Mouse (Mus musculus) left cerebral cortex, postnatal 14 days (tissue): ENCODE measurements around the gene Kctd13. TPM values are rescaled to one million over a fixed set of nuclear protein-coding genes. Genes with fewer than 3 reads are reported as not detected.
"Not testable (repeated sequence)": the region's sequence is repeated elsewhere in the genome, so short reads cannot be mapped to it uniquely, and the experiment has no call there.

Experiments
- DNase-seq, 2 experiments: peaks; one replicate each; pipeline ENCODE4 v3.0.0; 2021 to 2022; ENCODE audit warnings: low spot score in 2 of 2, mixed read lengths in 1 of 2
- intact Hi-C: fragments of 180-260 bp; cut with DNase I; formaldehyde crosslinking; loops from one replicate; pipeline ENCODE4 v1.15.1; 2025
- long read RNA-seq, 2 experiments: library from polyadenylated mRNA; stranded (forward); transcript quantifications; one replicate each; pipeline ENCODE4 v2.0.0; 2021
- total RNA-seq, 2 experiments: library from RNA; stranded (reverse); gene quantifications; 2 replicates each; pipeline ENCODE4 v1.2.3; 2021

The Kctd13 gene
- 100 to 1,000 TPM; 144 to 151 TPM for total RNA-seq
- long read RNA-seq, experiment 1, transcript Kctd13-201 (6 exons, 1,676 nt): major isoform, 448 of 479 reads
- long read RNA-seq, experiment 1, transcript Kctd13-202 (2 exons, 378 nt): minor isoform, 8 of 479 reads
- long read RNA-seq, experiment 1, partial matches to known transcripts: 9 of 479 reads
- long read RNA-seq, experiment 1, other reads (novel, unspliced or antisense): 14 of 479 reads
- long read RNA-seq, experiment 2, transcript Kctd13-201 (6 exons, 1,676 nt): major isoform, 352 of 379 reads
- long read RNA-seq, experiment 2, partial matches to known transcripts: 12 of 379 reads
- long read RNA-seq, experiment 2, other reads (novel, unspliced or antisense): 11 of 379 reads

DNA sequence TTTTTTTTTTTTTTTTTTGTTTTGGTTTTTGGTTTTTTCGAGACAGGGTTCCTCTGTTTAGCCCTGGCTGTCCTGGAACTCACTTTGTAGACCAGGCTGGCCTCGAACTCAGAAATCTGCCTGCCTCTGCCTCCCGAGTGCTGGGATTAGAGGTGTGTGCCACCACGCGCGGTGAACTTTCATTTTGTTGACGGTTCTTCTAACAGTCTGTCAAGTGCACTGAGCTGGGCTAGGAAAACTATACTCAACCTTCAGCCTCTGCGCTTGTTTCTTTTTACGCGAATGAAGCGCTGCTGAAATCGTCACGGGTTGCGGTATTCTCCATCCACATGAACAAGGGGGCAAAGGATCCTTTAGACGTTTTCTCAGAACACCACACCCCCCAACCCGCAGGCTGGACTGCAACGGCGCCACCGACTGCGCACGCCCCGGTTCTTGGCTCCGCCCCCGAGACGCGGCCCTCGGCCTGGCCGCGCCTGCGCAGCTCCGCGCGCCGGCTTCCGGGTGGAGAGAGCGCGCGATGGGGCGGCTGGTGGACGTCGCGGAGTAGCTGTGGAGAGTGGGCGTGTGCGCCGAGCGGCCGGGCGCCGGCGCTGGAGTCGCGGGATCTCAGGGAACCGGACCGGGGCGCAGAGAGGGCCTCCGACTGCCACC, at the start of gene Kctd13:
Kctd13 (plus strand) TSS at position 496 of the 654 bp plus-strand sequence.
- DNase-seq: peak; percentile 86 to 91
- intact Hi-C loops: loop anchor here (5.0 kb wide), 1 partner anchor 46 kb away; the partner anchor contains the start of gene Taok2

DNA sequence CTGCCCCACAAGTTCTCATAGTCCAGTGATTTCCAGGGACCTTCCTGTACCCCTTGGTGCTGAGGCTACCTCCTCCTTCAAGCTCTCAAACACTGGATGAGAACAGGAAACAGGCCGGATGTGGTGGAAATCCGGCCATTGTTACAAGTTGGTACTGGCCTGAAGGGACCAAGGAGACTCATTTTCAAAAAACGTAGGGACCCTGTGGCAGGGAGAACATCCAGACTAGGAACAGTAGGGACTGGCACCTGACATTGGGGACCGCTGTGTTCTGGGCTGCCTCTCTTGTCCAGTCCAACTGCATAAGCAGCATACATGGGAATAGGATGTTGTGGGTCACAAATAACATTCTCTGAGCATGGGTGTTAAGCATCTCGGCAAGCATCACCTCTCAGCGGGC, 47.6 kb upstream of the Kctd13 start:
- DNase-seq: no peak
- intact Hi-C loops: loop anchor here (5.0 kb wide), 3 partner anchors 46 to 146 kb away; partner anchors contain the start of genes Kctd13, Maz and Sez6l2

DNA sequence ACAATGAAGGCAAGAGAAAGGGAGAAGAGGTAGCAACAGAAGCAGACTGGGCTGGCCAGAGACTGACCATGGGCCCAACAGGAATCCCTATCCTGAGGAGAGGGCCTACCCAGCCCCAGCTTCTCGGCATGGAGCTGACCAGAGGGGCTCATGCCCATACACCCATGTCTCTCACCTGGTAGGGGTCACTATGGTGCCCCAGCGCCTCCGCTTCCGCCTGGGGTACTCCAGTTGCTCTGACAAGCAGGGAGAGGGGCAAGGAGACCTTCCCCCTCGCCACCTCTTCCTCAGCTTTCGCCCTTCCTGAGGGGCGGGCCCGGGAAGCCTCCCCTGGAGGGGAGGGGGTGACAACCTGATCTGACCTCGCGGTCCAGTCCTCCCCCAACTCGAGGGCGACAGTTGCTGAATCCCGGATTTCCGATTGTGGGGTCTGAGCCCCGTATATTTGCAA, 44.9 kb upstream of the Kctd13 start:
- DNase-seq: no peak
- intact Hi-C loops: loop anchor here (5.0 kb wide), 3 partner anchors 44 to 144 kb away; partner anchors contain the start of genes Kctd13, Maz and Sez6l2

DNA sequence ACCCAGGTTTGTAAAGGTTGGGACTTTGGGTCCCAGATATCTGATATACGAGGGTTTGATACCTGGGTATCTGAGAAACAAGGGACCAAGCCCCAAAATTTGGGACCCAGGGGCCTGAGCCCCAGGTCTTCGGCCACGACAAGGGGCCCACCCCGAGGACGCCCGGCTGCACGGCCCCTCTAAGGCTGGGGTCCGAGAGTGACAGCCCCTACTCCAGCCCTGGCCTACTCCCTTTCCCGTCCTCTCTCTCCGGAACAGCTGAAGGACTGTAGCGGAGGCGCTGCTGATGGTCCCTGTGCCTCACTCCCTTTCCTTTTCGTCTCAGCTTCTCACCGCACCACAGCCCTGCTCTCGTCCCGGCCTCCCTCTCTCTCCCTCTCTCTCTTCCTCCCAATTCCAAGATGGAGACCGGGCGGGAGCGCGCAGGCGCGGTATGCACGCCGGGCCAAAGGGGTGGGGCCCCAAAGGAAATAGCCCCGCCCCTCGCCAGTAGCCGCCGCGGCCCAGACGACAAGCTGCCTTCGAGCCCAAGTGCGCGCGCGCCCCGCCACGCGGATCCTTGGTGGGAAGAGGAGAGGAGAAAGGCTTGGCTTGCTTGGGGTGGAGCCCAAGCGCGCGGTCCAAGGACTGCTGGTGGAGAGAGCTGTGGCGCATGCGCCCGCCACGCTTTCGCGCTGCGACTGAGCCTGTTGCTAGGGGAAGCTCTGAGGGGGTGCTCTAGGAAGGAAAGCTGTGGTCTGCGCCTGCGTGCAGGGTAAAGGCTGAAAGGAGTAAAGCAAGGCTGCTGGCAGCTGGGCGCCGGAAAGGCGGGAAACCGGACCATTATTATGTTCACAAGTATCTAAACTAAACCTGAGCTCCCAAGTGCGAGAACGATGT, 44.2 kb upstream of the Kctd13 start, which contains the start of gene Taok2:
Taok2 (minus strand) TSS at position 418 of the 879 bp plus-strand sequence.
- DNase-seq: peak; percentile 99
- intact Hi-C loops: loop anchor here (5.0 kb wide), 3 partner anchors 43 to 143 kb away; partner anchors contain the start of genes Kctd13, Maz and Sez6l2

DNA sequence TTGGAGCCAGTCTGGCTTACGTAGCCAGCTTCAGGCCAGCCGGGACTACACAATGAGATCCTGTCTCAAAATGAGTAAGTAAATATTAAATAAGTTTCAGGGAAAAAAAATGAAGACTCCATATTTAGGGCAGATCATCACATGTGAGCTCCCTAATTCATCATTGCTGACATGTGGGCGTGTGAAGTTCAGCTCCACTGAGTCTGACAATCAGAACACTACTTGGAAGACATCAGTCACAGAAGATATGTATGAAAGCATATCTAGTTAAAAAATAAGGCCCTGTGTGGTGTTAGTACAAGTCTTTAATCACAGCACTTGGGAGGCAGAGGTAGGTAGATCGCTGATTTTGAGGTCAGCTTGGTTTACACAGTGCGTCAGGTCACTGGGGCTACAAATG, 41.4 kb upstream of the Kctd13 start:
- intact Hi-C loops: no loop called here
- no peak for DNase-seq

DNA sequence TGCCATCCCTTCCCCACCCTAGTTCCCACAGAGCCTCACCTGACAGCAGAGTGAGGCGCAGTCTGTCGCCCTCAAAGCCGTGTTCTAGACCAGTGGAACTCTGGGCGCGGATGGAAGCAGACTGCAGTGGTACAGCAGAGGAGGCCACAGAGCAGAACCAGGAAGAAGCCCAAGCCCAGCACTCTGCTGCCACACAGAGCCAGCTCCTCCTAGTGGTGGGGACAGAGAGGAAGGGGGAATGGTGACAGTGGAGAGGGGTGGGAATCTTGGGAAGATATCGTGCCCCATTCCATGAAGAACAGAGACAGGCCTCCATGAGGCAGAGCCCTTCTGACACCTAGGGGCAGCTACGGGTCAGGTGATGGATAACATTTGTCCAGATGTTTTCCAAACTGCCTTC, 39.8 kb upstream of the Kctd13 start:
- no peak for DNase-seq
- intact Hi-C loops: no loop called here

DNA sequence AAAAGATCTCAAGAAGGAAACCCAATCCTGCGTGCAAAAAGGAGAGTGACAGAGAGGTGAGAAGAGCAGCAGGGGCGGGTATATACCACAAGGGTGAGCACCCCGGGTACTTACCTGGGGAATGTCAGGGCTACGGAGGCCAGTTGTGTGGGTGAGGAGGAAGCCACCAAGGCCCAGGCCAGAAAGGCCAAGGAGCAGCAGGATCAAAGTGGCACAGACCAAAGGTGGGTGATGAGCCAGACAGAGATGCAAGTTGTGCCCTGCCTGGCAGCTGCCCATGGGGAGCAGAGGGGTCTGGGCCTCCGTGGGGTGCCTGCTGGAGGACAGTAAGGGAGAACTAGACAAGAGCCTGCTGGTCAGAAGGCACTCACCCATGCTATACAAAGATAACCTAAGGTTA, 31.8 kb upstream of the Kctd13 start:
- no peak for DNase-seq
- intact Hi-C loops: no loop called here

DNA sequence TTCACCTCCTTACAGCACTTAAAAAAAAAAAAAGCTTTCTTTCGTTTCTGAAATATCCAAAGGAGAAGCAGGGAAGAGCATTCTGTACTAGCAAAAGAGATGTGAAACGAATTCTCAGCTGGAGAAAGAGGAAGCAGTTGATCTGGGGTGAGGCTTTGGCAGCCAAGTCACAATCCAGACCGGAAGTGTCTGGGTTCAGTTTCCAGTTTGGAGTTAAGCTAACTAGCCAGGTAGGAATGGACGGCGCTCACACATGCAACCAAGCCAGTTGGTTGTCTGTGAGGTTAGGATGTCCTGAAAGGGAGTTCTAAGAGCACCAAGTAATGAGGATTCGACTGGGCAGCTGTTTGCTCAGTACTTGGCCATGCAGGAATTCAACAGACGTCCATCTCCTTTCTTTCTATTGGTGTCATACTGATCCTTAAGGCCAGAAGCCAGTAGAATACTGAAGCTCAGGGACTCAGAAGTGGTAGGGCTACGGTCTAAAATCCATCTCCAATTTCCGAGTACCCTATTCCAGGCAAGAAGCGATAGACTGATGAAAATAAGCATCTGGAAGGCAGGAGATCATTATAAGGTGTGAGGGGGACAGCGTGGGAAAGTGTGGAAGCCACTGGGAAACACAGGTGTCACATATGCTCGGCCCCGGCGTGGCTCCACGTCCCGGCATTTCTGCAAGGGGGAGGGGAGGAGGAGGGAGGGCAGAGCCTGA, 31.1 kb upstream of the Kctd13 start:
- intact Hi-C loops: no loop called here
- DNase-seq: peak; percentile 24 to 38

DNA sequence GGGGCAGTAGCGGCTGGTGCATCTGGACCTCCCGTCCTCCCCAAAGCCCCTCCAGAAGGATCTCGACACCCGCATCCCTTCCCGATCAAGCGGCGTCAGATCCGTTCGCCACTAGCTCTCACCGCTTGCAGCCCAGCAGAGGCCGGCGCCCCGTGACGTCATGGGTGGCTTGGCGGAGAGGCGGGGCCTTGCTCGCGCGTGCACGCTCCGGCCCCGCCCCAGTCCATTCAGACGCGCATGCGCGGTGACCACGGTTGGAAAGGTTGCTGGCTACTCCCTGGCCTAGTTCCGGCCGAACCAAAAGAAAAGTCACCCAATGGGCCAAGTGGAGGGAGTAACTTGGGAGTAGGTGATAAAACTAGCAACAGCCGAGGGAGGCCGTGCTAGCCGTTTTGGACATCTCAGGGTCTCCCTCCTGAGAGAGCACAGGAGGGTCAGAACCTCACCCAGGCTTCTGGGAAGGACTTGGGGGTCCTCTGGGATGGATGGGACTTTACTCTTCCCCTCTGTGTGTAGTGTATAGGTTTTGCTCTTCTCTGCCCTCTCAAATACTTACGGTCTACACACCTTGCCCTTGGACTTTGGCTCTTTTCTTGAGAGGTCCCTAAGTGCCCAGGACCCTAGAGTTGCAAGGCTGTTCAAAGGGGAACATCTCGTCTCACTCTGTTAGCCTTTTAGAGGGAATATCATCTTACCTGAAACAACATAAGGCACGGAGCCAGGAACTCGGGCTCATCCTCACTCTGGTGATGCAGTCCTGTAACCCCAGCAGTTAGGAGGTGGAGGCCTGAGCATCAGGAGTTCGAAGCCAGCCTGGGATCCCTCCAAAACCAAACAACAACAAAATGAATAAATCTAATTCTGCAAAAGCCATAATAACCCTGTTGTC, 30.3 kb upstream of the Kctd13 start:
- intact Hi-C loops: no loop called here
- DNase-seq: peak; percentile 93 to 96

DNA sequence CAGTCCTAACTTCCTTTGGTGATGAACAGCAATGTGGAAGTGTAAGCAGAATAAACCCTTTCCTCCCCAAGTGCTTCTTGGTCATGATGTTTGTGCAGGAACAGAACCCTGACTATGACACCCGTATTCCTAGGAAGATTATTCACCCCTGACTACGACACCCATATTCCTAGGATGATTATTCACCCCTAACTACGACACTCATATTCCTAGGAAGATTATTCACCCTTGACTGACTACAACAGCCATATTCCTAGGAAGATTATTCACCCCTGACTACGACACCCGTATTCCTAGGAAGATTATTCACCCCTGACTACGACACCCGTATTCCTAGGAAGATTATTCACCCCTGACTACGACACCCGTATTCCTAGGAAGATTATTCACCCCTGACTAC, 28.9 kb upstream of the Kctd13 start:
- DNase-seq, intact Hi-C loops: not testable (repeated sequence)

DNA sequence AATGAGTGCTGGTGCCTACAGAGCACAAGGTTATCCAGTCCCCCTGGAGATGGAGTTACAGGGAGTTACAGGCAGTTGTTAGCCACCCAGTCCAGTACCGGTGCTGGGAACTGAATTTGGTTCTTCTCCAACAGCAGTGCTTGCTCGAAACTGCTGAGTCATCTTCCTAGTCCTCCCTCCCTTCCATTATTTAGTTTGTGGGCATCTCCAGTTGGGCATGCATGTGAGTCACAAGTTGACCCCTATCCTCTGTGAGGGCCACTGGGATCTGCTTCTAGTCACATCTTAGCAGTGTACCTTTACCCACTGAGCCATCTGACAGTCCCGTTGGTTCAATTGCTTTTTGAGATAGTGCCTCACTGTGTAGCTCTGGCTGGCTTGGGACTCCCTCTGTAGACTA, 23.1 kb upstream of the Kctd13 start:
- no peak for DNase-seq
- intact Hi-C loops: no loop called here

DNA sequence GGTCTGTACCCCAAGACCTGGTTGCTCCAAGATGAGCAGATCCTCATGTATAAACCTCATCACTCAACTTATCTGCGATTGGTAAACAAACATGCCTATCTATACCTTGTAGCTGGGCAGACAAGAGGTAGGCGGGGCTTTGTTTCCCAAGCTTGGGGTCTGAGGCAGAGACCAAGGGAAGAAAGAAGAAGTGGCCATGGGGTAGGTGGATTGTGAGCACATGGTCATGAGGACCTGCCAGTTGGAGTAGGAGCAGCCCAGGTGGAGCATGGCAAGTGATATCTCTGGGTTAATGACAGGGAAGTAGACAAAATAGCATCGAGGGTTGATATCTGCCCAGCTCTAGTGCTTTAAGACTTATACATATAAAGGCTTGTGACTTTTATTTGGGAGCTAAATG, 13.8 kb upstream of the Kctd13 start:
- intact Hi-C loops: no loop called here

DNA sequence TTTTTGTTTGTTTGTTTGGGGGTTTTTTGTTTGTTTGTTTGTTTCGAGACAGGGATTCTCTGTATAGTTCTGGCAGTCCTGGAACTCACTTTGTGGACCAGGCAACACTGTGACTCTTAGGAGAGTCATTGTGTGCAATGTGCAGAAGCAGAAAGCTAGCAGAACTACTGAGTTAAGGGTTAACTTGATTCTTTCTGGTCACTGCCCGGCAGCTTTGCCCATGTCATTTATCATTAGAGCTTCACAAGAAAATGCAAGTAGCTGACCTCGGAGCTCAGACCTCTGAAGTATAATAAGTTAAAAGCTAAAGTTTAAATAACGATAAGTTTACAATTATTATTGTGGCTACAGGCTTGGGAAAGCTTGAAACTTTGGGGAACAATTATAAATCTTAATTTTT, 10.3 kb upstream of the Kctd13 start:
- intact Hi-C loops, DNase-seq: not testable (repeated sequence)

More for the DNA sequence above, 13.8 kb upstream of the Kctd13 start:
- DNase-seq: no peak

DNA sequence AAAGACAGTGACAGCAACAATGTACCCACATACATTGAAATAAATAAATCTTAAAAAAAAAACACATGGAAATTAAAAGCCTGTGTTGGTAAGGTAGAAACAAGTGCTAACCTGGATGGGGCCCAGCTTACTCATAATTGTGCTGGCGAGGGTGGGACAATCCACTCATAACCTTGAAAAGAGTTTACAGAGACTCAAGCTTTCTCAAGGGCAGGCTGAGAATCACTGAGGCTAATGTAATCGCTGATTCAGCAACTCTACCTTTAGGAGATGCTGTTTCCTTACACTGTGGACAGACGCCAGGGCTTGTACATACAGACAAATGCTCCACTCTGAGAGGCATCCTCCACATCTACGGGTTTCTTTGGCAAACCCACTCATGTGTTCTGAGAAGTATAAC, 8.7 kb upstream of the Kctd13 start:
- DNase-seq: no peak
- intact Hi-C loops: no loop called here

DNA sequence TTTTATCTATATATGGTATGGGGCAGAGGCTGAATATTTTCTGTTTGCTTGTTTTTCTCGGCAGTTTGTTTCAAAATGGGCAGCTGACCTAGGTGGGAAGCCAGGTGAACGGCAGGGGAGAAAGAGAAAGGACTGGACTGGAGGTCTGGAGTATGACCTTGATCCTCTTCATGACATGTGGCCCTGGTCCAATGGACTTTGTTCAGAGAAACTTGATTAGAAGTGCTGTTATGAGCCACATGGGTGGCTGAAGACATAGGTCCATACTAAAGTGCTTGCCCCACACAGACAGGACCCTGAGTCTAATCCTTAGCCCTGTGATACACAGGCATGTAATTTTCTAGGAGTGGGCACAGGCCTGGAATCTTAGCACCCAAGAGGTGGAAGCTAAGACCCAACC, 7.1 kb upstream of the Kctd13 start:
- intact Hi-C loops: no loop called here
- DNase-seq: no peak

DNA sequence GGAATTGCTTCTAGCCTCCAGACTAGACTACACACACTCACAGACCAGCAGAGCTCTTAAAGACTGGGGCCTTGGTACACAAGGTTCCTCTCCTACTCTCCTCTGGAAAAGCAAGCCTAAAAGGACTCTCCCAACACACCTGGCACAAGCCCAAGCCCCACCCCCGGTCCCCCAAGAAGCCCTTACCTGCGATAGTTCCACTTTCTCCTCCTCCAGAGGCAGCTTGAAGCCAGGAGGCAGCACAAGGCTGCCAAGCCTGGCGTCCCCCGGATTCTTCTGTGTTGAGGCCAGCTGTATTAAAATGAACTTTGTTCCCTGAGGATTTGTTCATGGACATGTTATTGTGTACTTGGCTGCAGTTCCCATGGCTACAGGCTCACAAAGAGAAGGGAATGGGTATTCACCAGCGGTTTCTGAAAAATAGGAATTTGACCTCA, 6.0 kb upstream of the Kctd13 start, which contains the start of gene Tmem219:
Tmem219 (minus strand) TSS at position 294 of the 437 bp plus-strand sequence.
- DNase-seq: peak in 1 of 2 experiments; percentile 40

DNA sequence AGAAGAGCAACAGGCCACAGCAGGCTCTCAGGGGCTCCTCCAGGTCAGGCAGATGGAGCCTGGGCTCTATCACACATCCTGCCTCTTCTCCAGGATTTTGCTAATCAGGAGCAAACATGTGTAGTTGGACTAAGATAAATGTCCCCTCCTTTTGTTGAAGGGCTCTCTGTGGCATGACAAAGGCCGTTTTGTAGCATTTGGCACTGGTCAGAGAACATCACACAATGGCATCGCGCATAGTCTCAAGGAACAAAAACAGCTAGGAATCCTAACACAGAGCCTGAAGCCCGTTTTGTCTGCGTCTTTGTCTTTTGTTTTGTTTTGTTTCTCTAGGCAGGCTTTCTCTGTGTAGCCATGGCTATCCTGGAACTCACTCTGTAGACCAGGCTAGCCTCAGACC, 4.7 kb upstream of the Kctd13 start:
- intact Hi-C loops: no loop called here

More for the DNA sequence above, 6.0 kb upstream of the Kctd13 start, which contains the start of gene Tmem219:
- intact Hi-C loops: no loop called here

DNA sequence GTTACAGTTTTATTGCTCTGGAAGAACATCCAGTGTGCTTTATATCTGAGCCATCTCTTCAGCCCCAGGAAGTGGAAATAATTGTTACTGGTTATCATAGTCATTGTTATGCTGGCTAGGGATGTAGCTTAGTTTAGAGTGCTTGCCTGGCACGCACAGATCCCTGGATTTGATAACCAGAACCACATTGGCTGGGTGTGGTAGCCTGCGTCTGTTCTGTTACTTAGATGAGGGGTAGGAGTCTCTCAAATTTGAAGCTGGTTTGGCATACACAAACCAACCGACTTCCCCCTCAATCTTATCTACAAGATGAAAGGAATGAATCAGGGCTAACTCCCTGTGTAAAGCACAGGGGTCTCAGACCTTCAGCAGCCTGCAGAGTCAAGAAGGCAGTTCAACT, 2.4 kb upstream of the Kctd13 start:
- intact Hi-C loops: loop anchor here (5.0 kb wide), 1 partner anchor 44 kb away; the partner anchor contains the start of gene Taok2
- no peak for DNase-seq

More for the DNA sequence above, 4.7 kb upstream of the Kctd13 start:
- DNase-seq: no peak
